Mouse (Mus musculus) frontal cortex, postnatal 36 days (tissue): ENCODE results near the gene Nyx.
"Not testable (repeated sequence)": the region's sequence is repeated elsewhere in the genome, so short reads cannot be mapped to it uniquely, and the experiment has no call there.

Source experiments
- DNase-seq, 2 experiments: peaks; one replicate each; pipeline ENCODE4 v3.0.0; 2022; ENCODE audit warnings: low spot score in 2 of 2

The Nyx gene

GRCm38 (mm10) chrX:13465810-13466209, at the start of gene Nyx:
Gene Nyx, plus strand, starts transcription at chrX:13466110.
- no peak for DNase-seq

GRCm38 (mm10) chrX:13422047-13422446, 43.9 kb upstream of the Nyx start:
- no peak for DNase-seq

- no peak for DNase-seq
Observed at GRCm38 (mm10) chrX:13431421-13431820, 34.5 kb upstream of the Nyx start.

- not testable (repeated sequence) for DNase-seq
Observed at GRCm38 (mm10) chrX:13436042-13436441, 29.9 kb upstream of the Nyx start.

GRCm38 (mm10) chrX:13456544-13456943, 9.4 kb upstream of the Nyx start:
- not testable (repeated sequence) for DNase-seq

- DNase-seq = no peak
Observed at GRCm38 (mm10) chrX:13458766-13459165, 7.1 kb upstream of the Nyx start.

- peak; percentile 79 to 87 for DNase-seq
Observed at GRCm38 (mm10) chrX:13461266-13462261, 4.3 kb upstream of the Nyx start.

- DNase-seq = no peak
Observed at GRCm38 (mm10) chrX:13462982-13463517, 2.9 kb upstream of the Nyx start.

GRCm38 (mm10) chrX:13466681-13467080, 771 bp downstream of the Nyx start:
- no peak for DNase-seq

- no peak for DNase-seq
Observed at GRCm38 (mm10) chrX:13467121-13467571, 1.2 kb downstream of the Nyx start.

GRCm38 (mm10) chrX:13469160-13470116, 3.5 kb downstream of the Nyx start:
- DNase-seq = peak; percentile 36 to 75

- DNase-seq = no peak
Observed at GRCm38 (mm10) chrX:13471925-13472324, 6.0 kb downstream of the Nyx start.

- DNase-seq = no peak
Observed at GRCm38 (mm10) chrX:13472751-13473225, 6.9 kb downstream of the Nyx start.

GRCm38 (mm10) chrX:13475382-13475781, 9.5 kb downstream of the Nyx start:
- DNase-seq = no peak

- no peak for DNase-seq
Observed at GRCm38 (mm10) chrX:13477596-13477995, 11.7 kb downstream of the Nyx start.

GRCm38 (mm10) chrX:13478298-13478697, 12.4 kb downstream of the Nyx start:
- no peak for DNase-seq

GRCm38 (mm10) chrX:13479570-13479969, 13.7 kb downstream of the Nyx start:
- DNase-seq = no peak

- DNase-seq = no peak
Observed at GRCm38 (mm10) chrX:13482576-13482975, 16.7 kb downstream of the Nyx start.

GRCm38 (mm10) chrX:13484447-13484846, 18.5 kb downstream of the Nyx start:
- DNase-seq = no peak

- DNase-seq = no peak
Observed at GRCm38 (mm10) chrX:13489001-13489400, 23.1 kb downstream of the Nyx start.

GRCm38 (mm10) chrX:13489761-13490160, 23.9 kb downstream of the Nyx start:
- no peak for DNase-seq

GRCm38 (mm10) chrX:13490941-13491340, 25.0 kb downstream of the Nyx start:
- DNase-seq = no peak
